Mouse (Mus musculus): ENCODE results near the gene 4833439L19Rik. TPM values are rescaled to one million over a fixed set of nuclear protein-coding genes. Genes with fewer than 3 reads are reported as not detected.

The 4833439L19Rik gene
- total RNA-seq, 2 experiments from 2014 or later: 99.0 to 105 TPM

DNA sequence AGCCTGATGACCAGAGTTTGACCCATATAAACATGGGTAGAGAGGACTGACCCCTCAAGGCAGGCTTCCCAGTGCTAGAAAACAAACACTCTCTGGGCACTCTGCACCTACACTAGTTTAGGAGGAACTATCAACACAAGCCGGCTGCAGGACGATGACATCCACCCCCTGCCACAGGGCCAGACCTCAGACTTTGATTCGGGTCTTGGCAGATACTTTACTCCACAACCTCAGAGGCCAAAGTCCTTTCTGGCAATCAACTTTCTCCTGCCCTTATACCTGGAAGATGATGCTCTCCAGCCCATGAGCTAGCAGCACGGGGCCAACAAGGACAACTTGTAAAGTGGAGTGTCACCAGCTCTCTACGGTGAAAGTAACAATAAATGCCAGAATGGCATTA lies 17.6 kb upstream of the 4833439L19Rik start:
- no peak for DNase-seq
- intact Hi-C loops (cut with DNase I): no loop called here

DNA sequence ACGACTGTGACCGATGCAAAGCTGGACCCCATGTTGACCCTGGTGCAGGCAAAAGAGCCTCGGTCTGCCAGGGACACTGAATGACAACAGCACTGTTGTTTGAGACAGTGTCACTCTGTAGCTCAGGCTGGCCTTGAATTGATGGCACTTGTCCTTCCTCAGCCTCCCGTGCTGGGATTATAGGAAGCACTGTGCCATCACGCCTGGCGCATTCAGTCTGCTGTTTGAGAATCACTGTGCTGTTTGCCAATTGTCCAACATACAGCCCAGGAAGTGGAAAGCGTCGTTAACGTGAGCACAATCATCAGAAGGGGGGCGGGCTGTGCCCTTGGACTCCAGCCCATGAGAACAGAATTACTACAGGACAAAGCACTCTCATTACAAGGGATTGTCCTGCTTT lies 16.9 kb upstream of the 4833439L19Rik start:
- no peak for DNase-seq
- intact Hi-C loops (cut with DNase I): no loop called here

DNA sequence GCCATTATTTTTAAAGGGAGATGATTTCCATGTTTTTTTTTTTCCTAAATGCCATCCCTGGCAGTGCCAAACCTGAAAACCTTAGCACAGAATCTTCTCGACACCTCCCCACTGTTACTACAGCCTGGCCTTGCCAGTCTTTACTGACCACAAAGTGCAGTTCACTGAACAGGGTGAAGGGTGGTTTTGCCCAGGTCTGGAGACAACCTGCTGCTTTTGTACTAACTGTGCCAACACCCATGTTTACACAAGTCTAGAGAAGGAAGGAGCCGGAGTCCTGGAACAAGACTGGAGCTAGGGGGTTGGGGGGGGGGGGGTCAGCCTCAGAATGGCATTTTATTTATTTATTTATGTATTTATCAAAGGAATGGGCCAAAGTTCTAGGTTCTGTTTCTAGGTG lies 16.1 kb upstream of the 4833439L19Rik start:
- intact Hi-C loops (cut with DNase I): no loop called here
- DNase-seq: no peak

DNA sequence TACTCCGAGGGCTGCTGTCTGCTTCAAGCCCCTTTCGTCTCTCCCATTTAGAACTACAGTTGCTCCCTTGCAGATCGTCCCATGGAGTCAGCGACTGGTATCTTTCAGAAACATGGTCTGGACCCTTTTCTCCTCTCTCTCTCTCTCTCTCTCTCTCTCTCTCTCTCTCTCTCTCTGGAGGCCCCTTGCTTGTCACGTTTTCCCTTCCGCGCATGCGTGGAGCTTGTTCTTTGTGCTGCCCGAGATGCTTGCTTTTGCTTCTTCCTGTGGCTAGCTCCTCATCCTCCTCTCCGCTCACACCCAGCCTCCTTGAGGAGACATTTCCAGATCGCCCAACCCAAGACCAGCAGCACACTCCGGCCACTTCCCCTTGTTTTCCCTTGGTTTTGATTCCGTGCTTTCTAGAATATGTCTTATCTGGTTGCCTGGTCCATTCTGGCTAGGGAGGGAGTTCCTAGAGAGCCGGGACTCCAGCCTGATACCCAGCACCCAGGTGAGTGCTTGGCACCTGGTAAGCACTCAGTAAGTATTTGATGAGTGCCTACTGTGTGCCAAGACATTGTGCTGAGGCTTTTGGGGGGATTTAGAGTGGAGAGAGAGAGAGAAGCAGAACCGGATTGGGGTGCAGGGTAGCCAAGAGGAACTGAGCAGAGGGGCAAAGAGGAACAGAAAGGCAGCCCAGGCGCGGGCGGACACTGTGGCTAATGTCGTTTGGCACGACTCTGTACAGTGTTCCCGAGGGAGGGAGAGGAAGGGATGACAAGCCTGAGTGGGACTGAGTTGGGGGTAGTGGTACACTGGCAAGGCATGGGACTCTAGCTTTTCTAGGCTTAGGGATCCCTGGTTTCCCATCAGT lies 12.6 kb upstream of the 4833439L19Rik start:
- intact Hi-C loops (cut with DNase I): loop anchor here (5.0 kb wide), 1 partner anchor 44 kb away; the partner anchor contains the start of gene Faf2

DNA sequence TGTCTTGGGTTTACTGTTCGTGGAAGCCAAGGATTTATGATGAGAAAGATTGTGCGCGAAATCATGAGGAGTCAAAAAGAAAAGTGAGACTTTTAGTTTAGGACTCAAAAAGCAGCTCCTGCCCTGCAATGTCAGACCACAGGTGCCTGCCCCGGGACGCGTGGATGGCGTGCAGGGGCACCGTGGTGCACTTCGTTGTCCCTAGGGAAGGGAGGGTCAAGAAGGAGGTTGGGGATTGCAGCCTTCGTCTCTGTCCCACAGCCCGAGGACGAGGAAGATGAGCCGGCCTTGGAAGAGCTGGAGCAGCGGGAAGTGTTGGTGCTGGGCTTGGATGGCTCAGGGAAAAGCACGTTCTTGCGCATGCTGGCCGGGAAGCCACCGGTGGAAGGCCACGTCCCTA lies 10.3 kb upstream of the 4833439L19Rik start:
- DNase-seq: no peak

More for the DNA sequence above, 12.6 kb upstream of the 4833439L19Rik start:
- DNase-seq: no peak

DNA sequence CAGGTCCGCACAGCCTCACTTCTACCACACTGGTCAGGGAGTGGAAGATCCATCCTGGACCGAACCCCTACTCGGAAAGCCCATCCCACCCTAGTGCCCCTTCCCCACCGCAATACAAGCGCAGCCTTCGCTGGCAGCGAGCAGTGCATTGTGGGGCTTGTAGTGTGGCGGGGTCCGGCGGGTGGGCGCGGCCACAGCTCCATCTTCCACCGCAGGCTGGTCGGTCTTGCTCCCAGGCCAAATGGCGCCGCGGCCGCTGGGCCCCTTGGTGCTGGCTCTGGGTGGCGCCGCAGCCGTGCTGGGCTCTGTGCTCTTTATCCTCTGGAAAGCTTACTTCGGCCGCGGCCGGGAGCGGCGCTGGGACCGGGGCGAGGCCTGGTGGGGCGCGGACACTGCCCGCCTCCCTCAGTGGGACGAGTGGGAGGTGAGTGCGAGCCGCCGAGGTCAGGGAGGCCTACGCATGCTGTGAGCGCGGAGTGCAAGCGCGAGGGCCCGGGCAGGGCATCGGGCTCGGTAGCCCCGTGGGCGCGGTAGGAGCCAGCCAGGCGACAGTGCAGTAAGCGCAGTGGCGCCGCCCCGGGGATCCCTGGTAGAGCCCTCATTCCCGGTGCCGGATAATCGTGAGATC lies 9.7 kb upstream of the 4833439L19Rik start, which contains the start of gene Arl10:
TSS of gene Arl10 (plus strand) at position 162 of the 628 bp plus-strand sequence.
- peak; percentile 84 to 86 for DNase-seq
- intact Hi-C loops (cut with DNase I): loop anchor here (5.0 kb wide), 1 partner anchor 47 kb away; the partner anchor contains the start of gene Faf2

More for the DNA sequence above, 10.3 kb upstream of the 4833439L19Rik start:
- intact Hi-C loops (cut with DNase I): loop anchor here (5.0 kb wide), 1 partner anchor 47 kb away; the partner anchor contains the start of gene Faf2

DNA sequence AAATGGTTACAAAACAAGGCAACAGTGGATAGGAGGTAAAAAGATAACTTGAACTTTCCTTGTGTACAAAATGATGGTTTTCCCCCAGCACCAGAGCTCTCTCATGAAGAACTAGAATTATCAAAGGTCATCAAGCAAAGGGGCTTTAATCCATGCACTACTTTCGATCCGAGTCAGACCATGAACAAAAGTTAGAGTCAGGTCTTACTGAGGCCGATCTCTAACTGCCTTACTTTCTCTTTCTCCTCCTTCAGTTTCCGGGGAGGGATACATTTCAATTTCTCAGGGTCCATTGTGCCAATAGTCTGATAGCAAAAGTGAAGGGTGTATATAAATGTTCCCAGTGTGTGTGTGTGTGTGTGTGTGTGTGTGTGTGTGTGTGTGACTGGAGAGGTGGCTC lies 7.4 kb upstream of the 4833439L19Rik start:
- DNase-seq: no peak
- intact Hi-C loops (cut with DNase I): no loop called here

DNA sequence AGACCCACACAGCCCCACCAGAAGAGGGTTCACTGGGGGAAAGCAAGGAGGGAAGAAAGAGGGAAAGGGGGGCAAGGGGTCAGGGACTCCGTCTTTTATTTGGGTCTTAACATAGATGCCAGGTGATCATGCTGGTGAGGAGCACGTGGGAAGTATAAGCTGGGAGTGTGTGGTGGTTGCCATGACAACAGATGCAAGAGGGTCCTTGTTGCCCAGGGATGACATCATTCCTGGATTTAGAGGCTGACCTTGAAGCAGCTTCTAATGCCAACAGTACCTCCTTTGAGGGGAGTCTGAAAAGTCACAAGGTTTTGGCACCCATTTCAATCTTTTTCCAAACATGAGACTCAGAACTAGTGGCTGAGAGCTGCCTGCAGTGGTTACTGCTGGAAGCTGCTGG lies 6.4 kb upstream of the 4833439L19Rik start:
- no peak for DNase-seq
- intact Hi-C loops (cut with DNase I): no loop called here

DNA sequence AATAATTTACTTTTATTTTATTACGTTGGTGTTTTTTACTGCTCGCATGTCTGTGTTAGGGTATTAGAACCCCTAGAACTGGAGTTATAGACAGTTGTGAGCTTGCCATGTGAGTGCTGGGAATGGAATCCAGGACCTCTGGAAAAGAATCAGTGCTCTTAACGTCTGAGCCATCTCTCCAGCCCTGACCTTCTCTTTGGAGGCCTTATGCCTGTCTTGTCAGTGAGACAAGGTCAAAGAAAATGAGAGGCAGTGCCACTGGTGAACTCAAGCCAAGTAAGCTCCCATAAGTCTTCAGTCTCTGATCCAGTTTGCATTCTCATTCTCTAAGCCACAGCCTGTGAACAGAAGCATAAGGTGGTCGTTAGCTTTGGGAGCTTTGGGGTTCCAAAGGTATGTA lies 5.5 kb upstream of the 4833439L19Rik start:
- no peak for DNase-seq
- intact Hi-C loops (cut with DNase I): no loop called here

DNA sequence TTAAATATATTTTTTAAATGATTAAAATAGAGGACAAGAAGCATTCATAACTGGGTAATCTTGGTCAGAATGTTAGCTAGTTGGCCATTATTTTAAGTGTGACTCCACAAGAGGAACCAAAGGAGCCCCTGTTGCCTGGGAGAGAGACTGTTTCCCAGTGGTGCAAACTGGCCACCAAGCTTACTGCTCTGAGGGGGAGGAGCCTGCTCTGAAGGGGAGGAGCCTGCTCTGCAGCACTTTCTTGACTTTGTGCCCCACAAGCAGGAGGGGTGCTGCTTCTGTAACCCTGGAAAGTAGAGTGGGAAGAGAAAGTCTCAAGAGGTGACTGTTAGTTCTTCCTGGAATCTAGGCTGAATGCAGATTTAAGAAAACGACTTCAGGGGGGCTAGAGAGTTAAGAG lies 4.0 kb upstream of the 4833439L19Rik start:
- DNase-seq: no peak
- intact Hi-C loops (cut with DNase I): no loop called here

DNA sequence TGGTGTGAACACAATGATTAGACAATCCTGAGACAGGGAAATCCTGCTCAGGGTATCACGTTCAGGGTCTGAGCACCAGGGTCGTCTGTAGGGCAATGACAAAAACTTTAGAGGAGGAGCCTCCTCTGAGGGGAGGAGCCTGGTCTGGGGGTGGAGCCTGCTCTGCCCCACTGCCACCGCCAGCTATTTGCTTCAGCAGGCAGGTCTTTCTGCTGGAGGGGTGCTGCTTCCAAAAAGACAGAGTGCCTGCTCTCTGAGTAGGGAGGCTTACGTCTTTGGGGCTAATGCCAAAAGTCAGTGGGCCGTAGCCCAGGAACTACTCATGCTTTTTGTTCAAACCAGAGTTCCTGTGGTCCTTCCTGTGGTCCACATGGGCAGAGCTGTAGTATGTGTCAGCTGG lies 3.1 kb upstream of the 4833439L19Rik start:
- intact Hi-C loops (cut with DNase I): no loop called here
- DNase-seq: no peak

DNA sequence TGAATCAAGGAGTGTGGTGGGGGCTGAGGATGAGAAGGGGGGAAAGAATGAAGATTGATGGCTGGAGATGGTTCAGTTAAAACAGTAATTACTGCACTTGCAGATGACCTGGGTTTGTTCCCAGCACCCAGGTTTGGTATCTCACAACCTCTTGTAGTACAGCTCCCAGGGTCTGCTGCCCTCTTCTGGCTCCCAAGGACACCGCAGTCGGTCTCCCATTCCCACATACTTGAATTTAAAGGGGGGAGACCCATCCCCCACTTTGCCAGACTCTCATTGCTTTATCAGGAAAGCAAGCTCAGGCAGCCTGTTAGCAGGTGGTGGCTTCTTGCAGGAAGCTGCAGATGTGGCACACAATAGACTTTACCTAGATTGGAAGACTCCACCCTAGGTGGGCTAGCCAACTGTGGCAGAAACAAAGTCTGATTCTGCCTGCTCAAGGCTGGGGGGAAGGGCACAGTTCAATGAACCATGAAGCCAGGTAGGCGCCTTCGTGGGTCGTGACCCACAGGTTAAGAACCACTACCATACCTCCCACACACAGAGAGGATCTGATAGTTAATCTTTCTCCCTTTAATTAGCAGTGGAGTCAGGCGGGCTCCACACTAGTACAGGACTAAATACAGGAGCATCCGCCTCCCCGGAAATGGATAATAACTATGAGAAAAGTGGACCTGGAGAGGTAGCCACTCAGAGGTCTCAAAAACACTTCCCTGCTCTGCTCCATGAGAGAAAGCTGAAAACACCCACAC lies 535 bp upstream of the 4833439L19Rik start:
- intact Hi-C loops (cut with DNase I): loop anchor here (2.0 kb wide), 1 partner anchor 55 kb away; the partner anchor contains the start of gene Faf2
- peak in 1 of 2 experiments; percentile 57 for DNase-seq

DNA sequence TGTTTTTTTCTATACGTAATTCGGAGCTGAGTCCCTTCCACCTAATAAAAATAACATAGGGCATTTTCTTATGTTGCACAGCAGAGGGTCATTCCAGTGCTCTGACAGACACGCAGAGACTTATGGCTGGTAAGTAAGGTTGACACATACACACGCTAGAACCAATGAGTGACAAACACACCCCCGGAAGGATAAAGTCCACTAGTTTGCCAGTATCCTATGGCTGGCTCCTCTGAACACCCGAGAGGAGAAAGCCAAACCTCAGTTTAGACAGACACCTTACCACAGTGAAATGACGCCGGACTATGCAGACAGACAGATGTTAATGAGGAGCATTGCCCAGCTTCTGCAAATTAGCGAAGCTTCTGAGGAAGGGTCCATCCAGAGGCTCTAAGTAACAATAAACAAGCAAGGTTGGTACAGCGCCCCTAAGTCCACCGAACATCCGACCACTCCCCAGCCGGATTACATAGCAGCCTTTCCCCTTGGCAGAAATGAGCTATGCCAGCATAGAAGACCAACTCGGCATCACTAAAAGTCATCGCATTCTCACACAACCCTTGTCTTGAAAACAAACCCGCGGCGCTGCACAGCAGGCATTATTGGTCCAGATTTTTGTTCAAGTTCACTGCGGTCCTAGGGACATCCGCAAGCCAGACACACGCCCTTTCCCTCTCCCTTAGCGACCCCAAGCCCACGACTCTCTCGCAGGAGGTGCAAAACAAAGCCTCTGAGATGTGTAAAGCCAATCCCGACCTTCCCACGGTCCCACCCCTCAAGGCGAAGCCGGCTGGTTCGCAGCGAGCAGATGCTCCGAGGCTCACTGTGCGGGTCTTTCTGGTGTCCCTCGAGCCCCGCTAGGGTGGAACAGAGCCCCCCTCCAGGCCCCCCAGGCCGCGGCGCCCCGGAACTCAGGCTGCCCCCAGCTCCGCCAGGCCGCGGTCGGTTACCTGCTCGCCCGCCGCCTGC lies 719 bp downstream of the 4833439L19Rik start:
- no peak for DNase-seq
- intact Hi-C loops (cut with DNase I): loop anchor here (2.0 to 5.0 kb wide), 2 partner anchors 56 to 97 kb away; partner anchors contain the start of genes Faf2 and Thoc3

DNA sequence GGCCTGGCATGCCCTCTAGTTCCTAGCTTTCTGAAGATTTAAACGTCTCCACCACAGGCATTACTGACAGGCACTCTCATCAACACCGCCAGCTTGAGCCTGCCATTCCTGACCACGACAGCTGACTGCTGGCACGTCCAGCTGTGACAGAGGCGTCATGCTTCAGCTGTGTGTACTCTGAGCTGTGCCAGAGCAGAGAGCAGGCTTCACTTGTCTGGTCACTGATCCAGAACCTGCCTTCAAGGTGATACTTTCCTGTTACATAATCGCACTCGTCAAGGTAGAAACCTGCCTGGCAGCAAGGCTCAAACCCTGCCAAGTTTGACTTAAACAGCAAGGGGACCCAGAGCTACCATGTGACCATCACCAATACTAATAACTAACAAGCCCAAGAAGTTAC lies 2.7 kb downstream of the 4833439L19Rik start:
- intact Hi-C loops (cut with DNase I): loop anchor here (5.0 kb wide), 1 partner anchor 95 kb away; the partner anchor contains the start of gene Thoc3
- no peak for DNase-seq

DNA sequence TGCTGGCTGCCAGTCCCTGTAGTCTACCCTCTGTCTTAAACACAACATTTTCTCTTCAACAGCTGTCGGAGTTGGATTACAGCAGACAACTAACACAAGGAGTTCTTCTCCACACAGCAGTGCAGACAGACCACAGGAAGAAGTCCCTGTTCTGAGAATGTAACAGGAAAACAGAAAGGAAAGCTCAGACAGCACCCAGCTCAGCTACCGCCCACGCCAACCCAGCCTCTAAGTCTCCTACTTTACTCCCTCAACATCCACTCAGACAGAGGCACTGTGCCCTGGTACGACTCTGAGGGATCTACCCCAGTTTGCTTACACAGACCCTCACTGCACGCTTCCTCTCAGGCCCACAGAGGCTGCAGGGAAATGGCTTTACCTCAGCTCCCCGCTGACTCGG lies 4.6 kb downstream of the 4833439L19Rik start:
- intact Hi-C loops (cut with DNase I): loop anchor here (5.0 kb wide), 1 partner anchor 93 kb away; the partner anchor contains the start of gene Thoc3
- DNase-seq: no peak

DNA sequence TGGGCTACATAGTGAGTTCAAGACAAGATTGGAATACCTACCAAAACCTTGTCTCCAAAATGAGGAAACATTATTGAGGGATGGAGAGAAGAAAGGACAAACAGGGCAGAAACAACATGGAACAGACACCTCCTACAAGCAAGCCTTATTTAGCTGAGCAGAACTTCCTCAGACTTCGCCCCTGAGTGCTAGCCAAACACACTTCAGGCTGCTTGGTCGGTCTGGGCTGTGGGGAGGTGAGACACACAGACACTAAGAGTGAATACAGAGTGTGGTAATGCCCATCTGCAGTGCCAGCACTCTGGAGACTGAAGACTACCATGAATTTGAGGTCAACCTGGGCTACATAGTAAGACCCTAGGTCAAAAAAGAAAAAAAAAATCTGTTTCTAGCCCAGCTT lies 5.6 kb downstream of the 4833439L19Rik start:
- intact Hi-C loops (cut with DNase I): loop anchor here (5.0 kb wide), 1 partner anchor 92 kb away; the partner anchor contains the start of gene Thoc3
- DNase-seq: no peak

DNA sequence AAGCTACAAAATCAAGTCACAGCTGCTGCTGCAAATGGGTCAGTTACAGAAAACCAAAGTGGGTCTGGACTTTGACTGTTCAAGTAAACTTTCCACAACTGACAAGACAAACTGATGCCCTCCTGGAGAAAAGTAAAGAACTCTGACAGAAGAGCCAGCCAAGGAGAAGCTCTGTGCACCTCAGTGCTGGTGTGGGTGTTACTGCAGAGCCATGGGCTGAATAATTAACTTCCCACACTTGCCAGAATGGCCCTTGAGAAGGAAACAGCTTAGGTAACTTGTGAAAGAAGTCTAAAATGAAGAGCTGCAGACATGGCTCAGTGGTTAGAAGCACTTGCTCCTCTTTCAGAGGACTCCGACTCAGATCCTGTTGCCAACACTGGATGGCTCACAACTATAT lies 7.6 kb downstream of the 4833439L19Rik start:
- intact Hi-C loops (cut with DNase I): no loop called here
- DNase-seq: no peak

DNA sequence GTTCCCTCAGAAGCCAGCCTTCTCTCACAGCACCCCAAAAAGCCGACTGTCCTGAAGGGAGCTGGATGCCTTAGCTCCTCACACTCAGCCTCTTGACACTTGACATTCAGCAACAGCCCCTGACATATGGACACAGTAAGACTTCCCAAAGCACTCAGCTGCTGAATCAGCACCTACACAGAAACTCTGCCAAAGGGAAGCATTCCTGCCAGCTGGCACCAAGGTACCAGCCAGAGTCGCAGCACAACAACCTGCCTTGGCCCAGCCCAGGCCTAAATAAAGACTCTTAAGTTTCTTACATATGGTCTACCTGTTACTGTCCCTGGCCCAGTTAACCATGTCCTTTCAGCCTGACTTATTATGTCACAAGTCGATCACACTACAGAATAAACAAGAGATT lies 8.4 kb downstream of the 4833439L19Rik start:
- peak; percentile 77 to 81 for DNase-seq
- intact Hi-C loops (cut with DNase I): no loop called here

DNA sequence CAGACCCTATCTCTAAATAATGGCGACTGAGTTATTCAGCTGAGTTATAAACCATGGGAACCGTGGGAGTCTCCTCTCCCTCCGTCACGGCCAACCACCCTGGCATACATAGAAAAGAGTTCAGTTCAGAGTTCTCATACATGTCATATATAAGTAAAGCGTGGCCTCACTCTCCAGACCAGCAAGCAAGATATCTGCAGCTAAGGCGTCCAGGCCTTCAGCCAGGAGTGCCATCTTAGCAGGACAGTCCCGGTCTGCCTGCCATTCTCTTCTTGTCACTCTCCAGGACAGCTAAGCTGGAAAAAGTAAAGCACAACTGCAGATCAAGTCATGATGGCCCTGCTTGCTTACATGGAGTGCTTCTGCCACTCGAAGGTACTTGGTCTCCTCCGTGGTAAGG lies 9.1 kb downstream of the 4833439L19Rik start:
- DNase-seq: no peak
- intact Hi-C loops (cut with DNase I): no loop called here
